Mouse (Mus musculus) kidney, postnatal 25 days (tissue): Measurements from ENCODE around the gene Zbtb32.

ENCODE experiments used
- DNase-seq, 2 experiments: peaks; one replicate each; pipeline ENCODE4 v3.0.0; 2021; ENCODE audit warnings: mixed read lengths in 2 of 2

The Zbtb32 gene

GRCm38 (mm10) chr7:30564970-30565571 lies 33.6 kb downstream of the Zbtb32 start, which contains the start of gene Igflr1:
Gene Igflr1 (plus strand): TSS chr7:30565427.
- DNase-seq, result no peak

- no peak for DNase-seq
These were observed 34.8 kb downstream of the Zbtb32 start for GRCm38 (mm10) chr7:30563906-30564280.

GRCm38 (mm10) chr7:30563117-30563905 lies 35.4 kb downstream of the Zbtb32 start, which contains the start of the genes U2af1l4, Gm49396 and Psenen:
Gene U2af1l4 (plus strand): TSS chr7:30563301.
Gene Gm49396 (plus strand): TSS chr7:30563344.
Gene Psenen (minus strand): TSS chr7:30563627.
- DNase-seq, result peak; percentile 98 to 99

GRCm38 (mm10) chr7:30562526-30563116 lies 36.1 kb downstream of the Zbtb32 start:
- peak in 1 of 2 experiments; percentile 27 for DNase-seq

- no peak for DNase-seq
These were observed 38.4 kb downstream of the Zbtb32 start for GRCm38 (mm10) chr7:30560296-30560695.

GRCm38 (mm10) chr7:30559443-30559954 lies 39.2 kb downstream of the Zbtb32 start, which contains the start of gene Lin37:
Gene Lin37 (minus strand): TSS chr7:30559838.
- DNase-seq, result peak; percentile 98 to 99

GRCm38 (mm10) chr7:30558656-30559442 lies 39.9 kb downstream of the Zbtb32 start:
- DNase-seq, result no peak

GRCm38 (mm10) chr7:30557901-30558514 lies 40.7 kb downstream of the Zbtb32 start:
- no peak for DNase-seq

- DNase-seq, result no peak
These were observed 41.7 kb downstream of the Zbtb32 start for GRCm38 (mm10) chr7:30556894-30557536.

- no peak for DNase-seq
These were observed 44.7 kb downstream of the Zbtb32 start for GRCm38 (mm10) chr7:30553810-30554584.

GRCm38 (mm10) chr7:30553021-30553589 lies 45.6 kb downstream of the Zbtb32 start:
- DNase-seq, result peak; percentile 38 to 75

GRCm38 (mm10) chr7:30552102-30553020 lies 46.3 kb downstream of the Zbtb32 start, which contains the start of the genes Hspb6 and Proser3:
Gene Hspb6 (plus strand): TSS chr7:30552178.
Gene Proser3 (minus strand): TSS chr7:30552299.
- DNase-seq, result peak; percentile 98 to 99

- DNase-seq, result peak in 1 of 2 experiments; percentile 56
These were observed 47.1 kb downstream of the Zbtb32 start for GRCm38 (mm10) chr7:30551445-30552101.

- no peak for DNase-seq
These were observed 48.1 kb downstream of the Zbtb32 start for GRCm38 (mm10) chr7:30550603-30551002.

GRCm38 (mm10) chr7:30549880-30550279 lies 48.8 kb downstream of the Zbtb32 start:
- DNase-seq, result no peak

- no peak for DNase-seq
These were observed 54.4 kb downstream of the Zbtb32 start for GRCm38 (mm10) chr7:30544327-30544726.

- no peak for DNase-seq
These were observed 58.1 kb downstream of the Zbtb32 start for GRCm38 (mm10) chr7:30540572-30540971.
